Mouse (Mus musculus): Measurements from ENCODE around the gene Ahdc1. TPM values are rescaled to one million over a fixed set of nuclear protein-coding genes. Genes with fewer than 3 reads are reported as not detected.

Gene Ahdc1
- polyA plus RNA-seq, 1 experiment from 2014 or later = 8.1 TPM

DNA sequence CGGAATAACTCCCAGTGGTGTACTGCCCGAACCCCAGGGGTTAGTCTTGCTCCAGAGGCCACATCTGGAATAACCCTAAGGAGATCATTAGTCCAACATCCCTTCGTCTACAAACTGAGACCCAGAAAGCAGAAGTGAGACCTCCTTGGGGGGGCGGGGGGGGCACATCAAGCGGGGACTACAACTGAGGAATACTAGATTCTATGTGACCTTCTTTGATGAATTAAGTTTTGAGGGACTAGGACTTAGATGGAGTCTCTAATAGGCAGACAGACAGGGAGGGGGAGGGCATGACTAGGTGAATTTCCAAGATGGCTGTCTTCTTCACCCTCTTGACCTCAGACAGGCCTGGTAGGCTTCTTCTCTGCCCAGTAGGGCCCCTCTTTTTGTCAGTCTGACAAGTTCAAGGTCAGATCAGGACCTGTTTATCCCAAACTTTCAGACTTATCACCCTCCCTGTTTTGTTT is 98.3 kb downstream of the Ahdc1 start:
- no peak overlapping the region for H3K4me3 ChIP-seq (replicated peaks)
- no peak overlapping the region for H3K4me2 ChIP-seq
- no peak for ATAC-seq (ENCODE audit: low FRiP score)
- H3K27me3 ChIP-seq = no peaks in the 10 kb centered on the region
- no peaks in the 10 kb centered on the region for H3K36me3 ChIP-seq (replicated peaks)
- H3K27ac ChIP-seq = no peak overlapping the region
- no peaks in the 10 kb centered on the region for H3K4me1 ChIP-seq
- no peak overlapping the region for H3K9ac ChIP-seq
- WGBS = 79% methylated on average over 5 of the region's 5 CpGs
- no peaks in the 10 kb centered on the region for H3K9me3 ChIP-seq

DNA sequence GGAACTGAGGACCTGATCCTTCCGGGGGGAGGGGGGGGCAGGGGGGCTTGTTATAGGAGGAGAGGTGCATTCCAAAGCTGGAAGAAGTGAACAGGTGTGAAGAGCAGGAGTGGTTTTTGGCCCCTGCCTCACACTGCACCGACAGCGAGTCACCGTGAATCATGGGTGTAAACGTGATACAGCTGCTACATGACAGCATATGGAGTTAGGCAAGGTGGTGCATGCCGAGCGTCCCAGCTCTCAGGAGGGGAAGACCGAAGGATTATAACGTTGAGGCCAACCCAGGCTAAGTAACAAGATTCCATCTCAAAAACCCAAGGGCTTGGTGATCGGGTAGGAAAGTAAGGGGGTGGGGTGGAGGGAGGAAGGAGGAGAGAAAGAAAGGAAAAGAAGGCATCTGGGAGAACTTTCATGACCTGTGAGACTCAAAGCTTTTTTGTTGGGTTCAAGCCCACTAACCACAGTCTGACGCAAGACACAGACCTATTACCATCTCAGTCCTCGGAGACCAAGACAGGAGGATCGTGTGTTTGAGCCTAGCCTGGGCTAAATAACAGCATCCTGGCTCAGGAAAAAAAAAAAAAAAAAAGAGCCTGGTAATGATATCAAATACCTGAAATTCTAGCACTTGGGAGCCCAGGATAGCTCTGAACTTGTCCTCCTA is 101.2 kb downstream of the Ahdc1 start:
- H3K9ac ChIP-seq = no peak overlapping the region

DNA sequence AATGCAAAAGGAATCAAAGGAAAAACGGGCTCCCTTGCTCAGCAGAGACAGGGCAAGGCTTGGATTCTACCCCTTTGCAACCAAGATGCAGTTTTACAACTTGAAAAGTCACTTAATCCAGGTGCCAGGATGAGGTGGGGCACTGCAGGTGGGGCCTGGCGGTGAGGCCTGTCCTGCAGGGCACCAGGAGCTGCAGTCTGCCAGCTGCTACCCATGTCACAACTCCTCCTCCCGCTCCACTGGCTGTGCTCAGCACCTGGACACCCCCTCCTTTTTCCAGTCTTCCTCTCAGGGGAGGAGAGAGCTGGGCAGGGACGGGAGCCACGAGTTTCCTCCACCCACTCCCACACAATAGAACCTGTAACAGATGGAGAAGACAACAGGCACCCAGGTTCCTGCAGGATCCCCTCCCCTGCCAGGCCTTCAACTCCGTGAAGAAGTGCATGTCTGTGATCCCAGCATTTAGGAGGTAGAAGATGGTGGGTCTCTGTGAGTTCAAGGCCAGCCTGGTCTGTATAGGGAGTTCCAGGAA is 102.4 kb downstream of the Ahdc1 start:
- Histone ChIP-seq H3K9me3 (no peaks in the 10 kb centered on the region), H3K27me3 (no peaks in the 10 kb centered on the region), H3K4me1 (peaks cover 20% of the 10 kb centered on the region), H3K4me3 (replicated peaks) (no peak overlapping the region), H3K9ac (no peak overlapping the region), H3K36me3 (replicated peaks) (no peaks in the 10 kb centered on the region), H3K27ac (no peak overlapping the region), H3K4me2 (no peak overlapping the region)
- no peak for ATAC-seq (ENCODE audit: low FRiP score)
- 54% methylated on average over 6 of the region's 6 CpGs for WGBS

More for the DNA sequence above, 101.2 kb downstream of the Ahdc1 start:
- no peak overlapping the region for H3K4me2 ChIP-seq
- peaks cover 11% of the 10 kb centered on the region for H3K4me1 ChIP-seq
- 73% methylated on average over 13 of the region's 13 CpGs for WGBS
- H3K36me3 ChIP-seq (replicated peaks) = no peaks in the 10 kb centered on the region
- no peak for ATAC-seq (ENCODE audit: low FRiP score)
- H3K27ac ChIP-seq = no peak overlapping the region
- H3K9me3 ChIP-seq = no peaks in the 10 kb centered on the region
- no peak overlapping the region for H3K4me3 ChIP-seq (replicated peaks)
- H3K27me3 ChIP-seq = no peaks in the 10 kb centered on the region

DNA sequence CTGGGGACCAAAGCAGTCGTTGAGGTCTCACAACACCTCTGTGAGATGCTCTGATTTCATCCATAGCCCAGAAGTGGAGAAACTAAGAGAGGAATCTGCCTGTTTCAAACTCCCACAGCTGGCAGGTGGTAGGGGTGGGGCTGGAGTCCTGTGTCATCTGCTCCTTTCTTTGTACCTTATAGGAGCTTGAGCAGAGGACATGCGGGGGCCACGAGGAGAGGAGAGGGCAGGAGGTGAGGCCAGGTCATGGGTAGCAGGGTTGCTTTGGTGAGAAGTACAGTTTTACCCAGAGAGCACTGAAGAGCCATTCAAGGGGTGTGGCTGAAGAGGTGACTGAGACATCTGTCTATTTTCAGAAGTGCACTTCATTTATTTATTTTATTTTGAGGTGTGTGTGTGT is 103.7 kb downstream of the Ahdc1 start:
- Histone ChIP-seq H3K36me3 (replicated peaks) (no peaks in the 10 kb centered on the region), H3K9ac (no peak overlapping the region), H3K4me1 (peaks cover 20% of the 10 kb centered on the region), H3K4me3 (replicated peaks) (no peak overlapping the region), H3K27ac (no peak overlapping the region), H3K4me2 (no peak overlapping the region), H3K9me3 (no peaks in the 10 kb centered on the region), H3K27me3 (no peaks in the 10 kb centered on the region)
- 83% methylated on average over 3 of the region's 3 CpGs for WGBS
- ATAC-seq (ENCODE audit: low FRiP score) = no peak

DNA sequence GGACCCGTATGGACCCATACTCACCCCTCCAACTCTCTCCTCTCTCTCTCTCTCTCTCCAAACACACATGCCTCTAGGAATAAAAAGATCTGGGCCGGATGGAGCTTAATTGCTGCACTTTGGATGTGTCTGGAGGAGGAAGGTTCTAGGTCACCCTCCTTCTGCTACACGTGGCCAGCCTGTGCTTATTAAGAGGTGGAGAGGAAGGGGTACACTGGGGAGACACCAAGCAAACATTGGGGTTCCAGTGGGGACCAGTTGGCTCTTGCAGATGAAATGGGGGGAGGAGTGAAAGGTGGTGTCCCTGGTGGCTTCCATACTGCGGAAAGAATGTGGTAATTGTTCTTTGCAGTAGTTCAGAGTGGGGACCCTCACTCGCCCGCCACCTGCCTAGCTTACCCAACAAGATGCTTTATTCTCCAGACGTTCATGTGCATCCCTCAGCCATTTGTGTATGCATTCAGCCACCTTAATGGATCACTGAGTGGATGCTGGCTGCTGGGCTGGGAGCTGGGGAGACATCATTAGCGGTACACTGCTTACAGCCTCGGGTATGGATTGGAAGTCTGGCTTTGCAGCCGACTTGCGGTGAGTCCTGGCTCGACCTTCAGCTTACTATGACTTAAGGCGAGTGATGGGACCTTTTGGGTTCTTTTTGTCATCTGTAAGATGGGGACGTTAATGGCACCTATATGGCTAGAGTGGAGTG is 104.8 kb downstream of the Ahdc1 start:
- H3K9me3 ChIP-seq = no peaks in the 10 kb centered on the region
- no peaks in the 10 kb centered on the region for H3K36me3 ChIP-seq (replicated peaks)
- H3K27me3 ChIP-seq = no peaks in the 10 kb centered on the region
- H3K4me1 ChIP-seq = peaks cover 26% of the 10 kb centered on the region
- ATAC-seq (ENCODE audit: low FRiP score) = no peak
- H3K27ac ChIP-seq = no peak overlapping the region
- WGBS = 77% methylated on average over 14 of the region's 14 CpGs
- H3K9ac ChIP-seq = no peak overlapping the region
- H3K4me2 ChIP-seq = no peak overlapping the region
- H3K4me3 ChIP-seq (replicated peaks) = no peak overlapping the region

DNA sequence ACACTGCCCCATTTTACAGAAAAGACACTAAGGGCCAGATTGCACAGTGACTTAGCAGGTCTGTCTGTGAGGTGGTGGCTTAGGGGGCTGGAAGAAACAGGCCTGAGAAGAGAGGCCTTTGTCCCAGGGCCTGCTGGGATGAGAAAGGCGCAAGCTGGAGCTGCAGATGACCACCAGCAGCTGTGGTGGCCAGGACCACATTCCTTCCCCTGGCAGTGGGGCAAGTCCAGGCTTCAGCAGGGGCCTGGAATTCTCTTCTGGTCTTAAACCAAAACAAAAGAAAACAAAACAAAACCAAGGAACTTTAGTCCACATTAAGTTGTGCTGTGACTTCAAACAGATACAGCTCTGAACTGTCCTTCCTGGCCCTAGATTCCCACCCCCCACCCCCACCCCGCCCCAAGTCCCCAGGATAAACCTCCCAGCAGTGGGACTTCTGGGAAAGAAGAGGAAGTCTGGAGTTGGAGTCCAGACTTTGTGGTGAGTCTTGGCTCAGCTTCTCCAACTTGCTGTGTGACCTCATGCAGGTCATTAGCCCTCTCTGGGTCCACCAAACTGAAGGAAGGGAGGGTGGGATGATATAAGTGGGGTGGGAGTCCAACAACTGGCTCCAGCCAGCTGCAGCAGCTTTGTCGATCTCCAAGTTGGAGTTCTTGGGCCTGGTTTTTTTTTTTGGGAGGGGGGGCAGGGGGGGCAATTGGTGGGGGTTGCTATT is 105.9 kb downstream of the Ahdc1 start:
- Histone ChIP-seq H3K9me3 (no peaks in the 10 kb centered on the region), H3K4me1 (peaks cover 29% of the 10 kb centered on the region), H3K9ac (0 out of 2 replicates have a peak overlapping the region, but pooled peaks have one; percentile 27), H3K27ac (peak overlapping the region; percentile 78; the same call in 1 of the 2 replicates), H3K36me3 (replicated peaks) (no peaks in the 10 kb centered on the region), H3K4me2 (no peak overlapping the region), H3K4me3 (replicated peaks) (no peak overlapping the region), H3K27me3 (no peaks in the 10 kb centered on the region)
- WGBS = 73% methylated on average over 3 of the region's 3 CpGs
- ATAC-seq (ENCODE audit: low FRiP score) = no peak

DNA sequence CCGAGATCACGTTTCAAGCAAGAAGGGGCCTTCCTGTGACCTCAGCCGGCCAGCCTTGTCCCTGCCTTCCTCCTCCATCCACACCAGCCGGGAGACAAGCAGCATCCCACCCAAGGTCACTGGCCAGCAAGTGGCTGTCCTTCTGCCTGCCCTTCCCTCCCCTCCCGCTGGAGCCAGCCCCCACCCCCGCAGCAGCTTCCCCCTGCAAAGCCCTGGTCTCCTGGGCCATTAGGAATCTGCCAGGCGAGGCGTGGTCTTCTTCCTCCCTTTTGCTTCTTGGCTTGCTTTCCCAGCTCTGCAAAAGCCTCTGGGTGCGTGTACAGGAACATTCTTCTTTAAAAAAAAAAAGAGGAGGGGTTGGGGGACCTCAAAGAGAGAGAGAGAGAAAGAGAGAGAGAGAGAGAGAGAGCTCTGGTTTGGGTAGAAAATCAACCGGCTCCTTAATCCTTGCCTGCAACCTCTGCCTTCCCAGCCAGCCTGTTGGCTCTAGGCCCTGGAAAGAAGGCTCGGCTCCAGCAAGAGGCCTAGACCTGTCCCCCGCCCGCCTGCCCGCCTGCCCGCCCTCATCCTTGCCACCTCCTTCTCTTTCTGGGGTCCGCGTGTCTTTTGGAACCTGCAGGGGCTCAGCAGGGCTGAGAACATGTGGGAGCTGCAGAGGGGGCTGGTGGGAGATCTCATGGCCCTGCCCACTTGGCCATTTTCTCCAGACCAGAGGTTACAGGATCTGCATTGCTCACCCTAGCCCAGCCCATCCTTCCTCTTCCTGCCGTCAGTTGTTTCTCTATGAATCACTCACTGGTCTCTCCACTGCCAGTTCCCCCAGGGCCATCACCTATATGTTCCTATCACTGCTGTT is 106.7 kb downstream of the Ahdc1 start:
- 25% methylated on average over 18 of the region's 18 CpGs for WGBS

DNA sequence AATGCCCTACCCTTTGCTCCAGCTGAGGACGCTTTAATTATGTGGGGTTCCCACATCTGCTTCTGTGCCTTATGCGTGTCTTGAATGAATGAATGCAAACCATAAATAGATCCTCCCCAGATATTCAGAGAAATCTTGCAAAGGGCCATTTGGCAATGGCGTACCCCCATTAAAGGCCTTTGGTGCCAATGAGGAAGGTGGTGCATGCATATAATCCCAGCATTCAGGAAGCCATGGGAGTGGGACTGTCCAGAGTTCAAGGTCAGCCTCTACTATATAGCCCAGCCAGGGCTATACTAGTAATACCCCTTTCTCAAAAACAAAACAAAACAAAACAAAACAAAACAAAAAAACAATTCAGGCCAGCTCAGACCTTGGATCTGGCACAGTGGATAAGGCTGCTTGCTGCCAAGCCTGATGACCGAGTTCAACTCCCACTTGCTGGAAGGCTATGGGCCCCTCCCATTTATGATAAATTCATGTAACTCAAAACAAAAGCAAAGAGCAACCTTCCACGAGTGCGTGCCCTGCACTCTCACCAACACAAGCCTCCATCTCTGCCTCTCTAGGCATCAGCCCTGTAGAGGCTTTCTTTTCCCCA is 107.8 kb downstream of the Ahdc1 start:
- H3K4me3 ChIP-seq (replicated peaks) = no peak overlapping the region
- H3K4me2 ChIP-seq = no peak overlapping the region
- no peak for ATAC-seq (ENCODE audit: low FRiP score)
- no peaks in the 10 kb centered on the region for H3K9me3 ChIP-seq
- 84% methylated on average over 6 of the region's 6 CpGs for WGBS
- peaks cover 29% of the 10 kb centered on the region for H3K4me1 ChIP-seq
- H3K27me3 ChIP-seq = no peaks in the 10 kb centered on the region
- no peaks in the 10 kb centered on the region for H3K36me3 ChIP-seq (replicated peaks)
- H3K9ac ChIP-seq = no peak overlapping the region
- H3K27ac ChIP-seq = no peak overlapping the region

More for the DNA sequence above, 106.7 kb downstream of the Ahdc1 start:
- H3K9ac ChIP-seq = peak overlapping the region; percentile 27
- H3K36me3 ChIP-seq (replicated peaks) = no peaks in the 10 kb centered on the region
- H3K9me3 ChIP-seq = no peaks in the 10 kb centered on the region
- no peaks in the 10 kb centered on the region for H3K27me3 ChIP-seq
- peaks cover 29% of the 10 kb centered on the region for H3K4me1 ChIP-seq
- no peak overlapping the region for H3K4me2 ChIP-seq
- ATAC-seq (ENCODE audit: low FRiP score) = no peak
- H3K27ac ChIP-seq = peak overlapping the region; percentile 78
- H3K4me3 ChIP-seq (replicated peaks) = no peak overlapping the region

DNA sequence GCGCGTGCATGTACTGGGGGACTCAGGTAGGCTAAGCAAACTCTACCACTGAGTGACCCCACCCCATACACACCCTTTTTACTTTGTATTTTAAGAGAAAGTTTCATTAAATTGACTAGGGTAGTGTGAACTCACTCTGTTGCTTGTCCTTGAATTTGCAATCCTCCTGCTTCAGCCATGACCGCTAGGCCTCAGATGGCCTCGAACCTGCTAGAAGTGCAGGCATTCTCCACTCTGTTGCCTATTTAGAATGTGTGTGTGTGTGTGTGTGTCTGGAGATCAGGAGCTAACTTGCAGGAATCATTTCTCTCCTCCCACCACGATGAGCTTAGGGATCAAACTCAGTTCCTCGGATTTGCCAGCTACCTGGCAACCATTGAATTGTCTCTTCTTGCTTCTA is 108.5 kb downstream of the Ahdc1 start:
- Histone ChIP-seq H3K4me3 (replicated peaks) (no peak overlapping the region), H3K27ac (no peak overlapping the region), H3K4me2 (no peak overlapping the region), H3K27me3 (no peaks in the 10 kb centered on the region), H3K36me3 (replicated peaks) (no peaks in the 10 kb centered on the region), H3K9ac (no peak overlapping the region), H3K4me1 (peaks cover 29% of the 10 kb centered on the region), H3K9me3 (no peaks in the 10 kb centered on the region)
- 85% methylated on average over 6 of the region's 6 CpGs for WGBS
- ATAC-seq (ENCODE audit: low FRiP score) = no peak

DNA sequence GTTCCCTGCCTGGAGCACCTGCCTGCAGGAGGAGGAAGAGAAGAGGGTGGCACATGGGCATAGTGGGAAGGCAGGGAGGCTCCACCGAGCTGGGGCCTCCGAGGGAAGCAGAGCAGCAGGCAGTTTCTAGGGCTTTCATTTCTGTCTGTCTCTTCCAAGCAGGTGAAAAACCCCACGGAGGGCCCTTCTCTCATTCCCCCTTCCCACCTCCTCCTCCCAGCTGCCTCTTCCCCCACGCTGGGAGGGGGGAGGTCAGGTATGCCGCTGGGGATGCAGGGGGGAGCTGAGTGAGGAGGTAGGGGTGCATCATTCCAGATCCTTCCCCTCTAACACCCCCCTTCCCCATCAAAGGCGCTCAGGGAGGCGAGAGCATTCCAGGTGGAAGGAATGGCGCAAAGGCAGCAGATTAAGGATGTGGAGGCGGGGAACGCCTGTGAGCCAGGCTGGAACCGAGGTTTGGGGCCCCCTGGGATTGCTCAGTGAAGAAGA is 109.8 kb downstream of the Ahdc1 start:
- no peak for ATAC-seq (ENCODE audit: low FRiP score)
- Histone ChIP-seq H3K9ac (peak overlapping the region; percentile 36; the same call in 1 of the 2 replicates), H3K4me3 (replicated peaks) (no peak overlapping the region), H3K9me3 (no peaks in the 10 kb centered on the region), H3K27me3 (no peaks in the 10 kb centered on the region), H3K27ac (peak overlapping the region; percentile 46), H3K36me3 (replicated peaks) (no peaks in the 10 kb centered on the region), H3K4me1 (peaks cover 29% of the 10 kb centered on the region), H3K4me2 (peak overlapping the region; percentile 10; the same call in 1 of the 2 replicates)
- 7% methylated on average over 11 of the region's 11 CpGs for WGBS

DNA sequence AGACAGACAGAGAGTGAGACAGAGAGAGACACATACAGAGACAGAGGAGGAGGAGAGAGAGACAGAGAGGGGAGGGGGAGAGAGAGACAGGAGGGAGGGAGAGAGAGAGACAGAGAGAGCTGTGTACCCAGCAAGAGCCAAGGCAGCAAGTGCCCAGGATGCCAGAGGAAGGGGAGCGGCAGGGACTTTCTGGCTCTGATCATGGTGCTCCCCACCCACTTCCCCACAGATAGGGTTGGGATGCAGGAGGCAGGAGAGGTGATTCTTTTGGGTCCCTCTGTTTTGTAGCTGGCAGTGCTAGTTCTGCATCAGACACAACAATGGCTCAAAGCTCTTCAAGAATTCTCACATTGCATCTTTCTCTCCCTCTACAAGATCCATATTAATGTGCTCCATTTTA is 110.4 kb downstream of the Ahdc1 start:
- H3K4me1 ChIP-seq = peaks cover 27% of the 10 kb centered on the region
- no peaks in the 10 kb centered on the region for H3K9me3 ChIP-seq
- no peak overlapping the region for H3K27ac ChIP-seq
- H3K27me3 ChIP-seq = no peaks in the 10 kb centered on the region
- H3K9ac ChIP-seq = no peak overlapping the region
- no peaks in the 10 kb centered on the region for H3K36me3 ChIP-seq (replicated peaks)
- no peak for ATAC-seq (ENCODE audit: low FRiP score)
- no peak overlapping the region for H3K4me2 ChIP-seq
- no peak overlapping the region for H3K4me3 ChIP-seq (replicated peaks)
- WGBS = 82% methylated on average over 1 of the region's 1 CpGs

Data from forebrain, embryonic 12.5 days (tissue).